23 mouse cellular contexts compared by ENCODE assay signal in genomic region chr16:18632816-18633215, GRCm38 (mm10). TPM values are rescaled to one million over a fixed set of nuclear protein-coding genes. Genes with fewer than 3 reads are reported as not detected.
A peak's percentile ranks its signal among the peaks of the same experiment; 100 is the strongest.
DNase-seq lines count a peak whose midpoint lies in the region; ATAC-seq lines count a peak whose summit lies in the region.
"Had no signal": no experiment of that assay in that cellular context is flagged by ENCODE, and none has a peak within 500 bp of the region (broad histone marks: within the 10 kb centered on the region; RNA-seq: fewer than 3 reads in every experiment).

No protein-coding gene starts in this region.

- H3K36me3 ChIP-seq in midbrain, embryonic 11.5 days (ENCODE audit: control insufficient read depth, insufficient read depth, low read length) = no peaks in the 10 kb centered on the region
- H3K36me3 ChIP-seq in midbrain, embryonic 13.5 days = no peaks in the 10 kb centered on the region
- no peaks in the 10 kb centered on the region for H3K36me3 ChIP-seq in embryonic facial prominence, embryonic 12.5 days
- no peaks in the 10 kb centered on the region for H3K36me3 ChIP-seq in limb, embryonic 15.5 days
- H3K36me3 ChIP-seq: embryonic facial prominence, embryonic 13.5 days; G1E; heart, embryonic 15.5 days; hindbrain, embryonic 15.5 days had no signal

- H3K27ac ChIP-seq in midbrain, embryonic 11.5 days (ENCODE audit: low read depth, low read length) = no peak overlapping the region
- no peak overlapping the region for H3K27ac ChIP-seq in midbrain, embryonic 13.5 days
- 0 out of 2 replicates have a peak overlapping the region, but pooled peaks have one; percentile 3 for H3K27ac ChIP-seq in embryonic facial prominence, embryonic 12.5 days
- H3K27ac ChIP-seq in limb, embryonic 15.5 days = peak overlapping the region; percentile 71
- H3K27ac ChIP-seq: embryonic facial prominence, embryonic 13.5 days; forebrain, embryonic 13.5 days; heart, adult 2 months; heart, embryonic 15.5 days; hindbrain, embryonic 15.5 days had no signal

- WGBS in midbrain, embryonic 11.5 days = 77% methylated on average over 2 of the region's 2 CpGs
- whole genome bisulfite sequencing in midbrain, embryonic 13.5 days = 66% methylated on average over 2 of the region's 2 CpGs
- WGBS in embryonic facial prominence, embryonic 12.5 days = 57% methylated on average over 2 of the region's 2 CpGs
- 44% methylated on average over 2 of the region's 2 CpGs for WGBS in limb, embryonic 15.5 days

- no peak for ATAC-seq in midbrain, embryonic 11.5 days (ENCODE audit: low FRiP score)
- ATAC-seq in midbrain, embryonic 13.5 days = no peak
- ATAC-seq in embryonic facial prominence, embryonic 12.5 days (ENCODE audit: insufficient number of reproducible peaks, insufficient read depth, low FRiP score, low TSS enrichment) = no peak
- no peak for ATAC-seq in limb, embryonic 15.5 days (ENCODE audit: insufficient number of reproducible peaks, low FRiP score, low TSS enrichment, low read depth)
- ATAC-seq: forebrain, embryonic 13.5 days; forebrain, postnatal 0 days; inflammation-experienced regulatory T-cells, adult 6 months had no signal

- H3K4me1 ChIP-seq in midbrain, embryonic 11.5 days (ENCODE audit: control insufficient read depth, insufficient read depth, low read length) = peaks cover 11% of the 10 kb centered on the region; the same call in 1 of the 2 replicates
- peaks cover 14% of the 10 kb centered on the region for H3K4me1 ChIP-seq in midbrain, embryonic 13.5 days (replicated peaks)
- H3K4me1 ChIP-seq in embryonic facial prominence, embryonic 12.5 days = peaks cover 13% of the 10 kb centered on the region
- peaks cover 31% of the 10 kb centered on the region for H3K4me1 ChIP-seq in limb, embryonic 15.5 days

- H3K9ac ChIP-seq in midbrain, embryonic 11.5 days (ENCODE audit: low read length) = no peak overlapping the region
- H3K9ac ChIP-seq in midbrain, embryonic 13.5 days (replicated peaks) = no peak overlapping the region
- no peak overlapping the region for H3K9ac ChIP-seq in embryonic facial prominence, embryonic 12.5 days
- no peak overlapping the region for H3K9ac ChIP-seq in limb, embryonic 15.5 days
- H3K9ac ChIP-seq: embryonic facial prominence, embryonic 13.5 days; forebrain, embryonic 13.5 days; forebrain, postnatal 0 days; heart, embryonic 15.5 days; hindbrain, embryonic 15.5 days had no signal

- H3K27me3 ChIP-seq in midbrain, embryonic 11.5 days (ENCODE audit: control insufficient read depth, insufficient read depth, low read length) = peaks cover 5% of the 10 kb centered on the region
- peaks cover 16% of the 10 kb centered on the region; the same call in 1 of the 2 replicates for H3K27me3 ChIP-seq in midbrain, embryonic 13.5 days
- peaks cover 6% of the 10 kb centered on the region; the same call in 1 of the 2 replicates for H3K27me3 ChIP-seq in embryonic facial prominence, embryonic 12.5 days
- H3K27me3 ChIP-seq in limb, embryonic 15.5 days = no peaks in the 10 kb centered on the region; the same call in 1 of the 2 replicates
- H3K27me3 ChIP-seq: hindbrain, embryonic 15.5 days had no signal

- no peaks in the 10 kb centered on the region for H3K9me3 ChIP-seq in midbrain, embryonic 11.5 days (ENCODE audit: control insufficient read depth, low read length)
- H3K9me3 ChIP-seq in midbrain, embryonic 13.5 days = no peaks in the 10 kb centered on the region
- no peaks in the 10 kb centered on the region for H3K9me3 ChIP-seq in embryonic facial prominence, embryonic 12.5 days
- no peaks in the 10 kb centered on the region for H3K9me3 ChIP-seq in limb, embryonic 15.5 days
- H3K9me3 ChIP-seq: embryonic facial prominence, embryonic 13.5 days; heart, embryonic 15.5 days; hindbrain, embryonic 15.5 days had no signal

- intact Hi-C loops in heart, postnatal 14 days (cut with DNase I) = no loop called here

- peak; percentile 83 for DNase-seq in heart, adult 11 months
- DNase-seq in heart, postnatal 14 days = no peak
- peak; percentile 77 for DNase-seq in midbrain, embryonic 11.5 days (ENCODE audit: low spot score, missing footprints)
- DNase-seq in T-cell, adult 2 months (ENCODE audit: low spot score) = no peak
- DNase-seq in spleen, postnatal 10 days (ENCODE audit: low spot score in 2 of 2) = no peak
- DNase-seq: adrenal gland, postnatal 10 days; cerebellum, adult 18-20 months; cerebellum, postnatal 14 days; embryo, embryonic 11 days had no signal

- H3K4me3 ChIP-seq in midbrain, embryonic 11.5 days (ENCODE audit: low read depth, low read length) = no peak overlapping the region
- H3K4me3 ChIP-seq in midbrain, embryonic 13.5 days (replicated peaks) = no peak overlapping the region
- H3K4me3 ChIP-seq in embryonic facial prominence, embryonic 12.5 days = no peak overlapping the region
- no peak overlapping the region for H3K4me3 ChIP-seq in limb, embryonic 15.5 days
- H3K4me3 ChIP-seq: embryonic facial prominence, embryonic 13.5 days; forebrain, embryonic 13.5 days; heart, adult 2 months; heart, embryonic 15.5 days; hindbrain, embryonic 15.5 days had no signal

- no peak overlapping the region for H3K4me2 ChIP-seq in midbrain, embryonic 11.5 days
- H3K4me2 ChIP-seq in midbrain, embryonic 13.5 days (replicated peaks) = no peak overlapping the region
- H3K4me2 ChIP-seq in embryonic facial prominence, embryonic 12.5 days (replicated peaks) = no peak overlapping the region
- no peak overlapping the region for H3K4me2 ChIP-seq in limb, embryonic 15.5 days
- H3K4me2 ChIP-seq: embryonic facial prominence, embryonic 13.5 days; forebrain, embryonic 13.5 days; heart, embryonic 11.5 days; heart, embryonic 15.5 days; hindbrain, embryonic 15.5 days had no signal

RNA-seq across cellular contexts. Expression of gene Sept5, which starts 3.1 kb away (rescaled TPM):
- total RNA-seq in heart, postnatal 14 days (2021) = 1 to 10 TPM; 6.7 to 7.6 TPM
- polyA plus RNA-seq in midbrain, embryonic 11.5 days (2014; fragmentation: Nextera tagmentation; extraction: Ambion mirVana) = 40.7 and 52.0 TPM in 2 replicates
- 149 and 151 TPM in 2 replicates for polyA plus RNA-seq in midbrain, embryonic 13.5 days (2015; fragmentation: Nextera tagmentation; extraction: Ambion mirVana)
- 45.5 and 47.2 TPM in 2 replicates for polyA plus RNA-seq in embryonic facial prominence, embryonic 12.5 days (2016; fragmentation: Nextera tagmentation; extraction: Ambion mirVana)
- 59.4 and 62.8 TPM in 2 replicates for polyA plus RNA-seq in limb, embryonic 15.5 days (2015; fragmentation: Nextera tagmentation; extraction: Ambion mirVana)
- polyA plus RNA-seq: G1E had no signal

RNA-seq across cellular contexts. Expression of gene Gm49601, which starts 6.6 kb away (rescaled TPM):
- total RNA-seq in heart, postnatal 14 days (2021) = 1 to 10 TPM; 2.8 to 4.0 TPM
- 1.7 and 3.3 TPM in 2 replicates for polyA plus RNA-seq in midbrain, embryonic 11.5 days (2014; fragmentation: Nextera tagmentation; extraction: Ambion mirVana)
- 16.5 and 18.3 TPM in 2 replicates for polyA plus RNA-seq in midbrain, embryonic 13.5 days (2015; fragmentation: Nextera tagmentation; extraction: Ambion mirVana)
- 8.1 and 10.4 TPM in 2 replicates for polyA plus RNA-seq in embryonic facial prominence, embryonic 12.5 days (2016; fragmentation: Nextera tagmentation; extraction: Ambion mirVana)
- polyA plus RNA-seq in limb, embryonic 15.5 days (2015; fragmentation: Nextera tagmentation; extraction: Ambion mirVana) = 5.5 and 6.9 TPM in 2 replicates
- total RNA-seq: common myeloid progenitor, adult 5-6 weeks had no signal
- polyA plus RNA-seq: G1E; inflammation-experienced regulatory T-cells, adult 6 months had no signal

RNA-seq across cellular contexts. Expression of gene Gp1bb, which starts 10.6 kb away (rescaled TPM):
- under 1 TPM in 1 of 2 experiments, not detected in 1; 0.29 TPM for total RNA-seq in heart, postnatal 14 days (2021)
- 6.4 and 6.5 TPM in 2 replicates for polyA plus RNA-seq in midbrain, embryonic 11.5 days (2014; fragmentation: Nextera tagmentation; extraction: Ambion mirVana)
- polyA plus RNA-seq in midbrain, embryonic 13.5 days (2015; fragmentation: Nextera tagmentation; extraction: Ambion mirVana) = 8.2 and 10.5 TPM in 2 replicates
- 4.3 and 4.7 TPM in 2 replicates for polyA plus RNA-seq in embryonic facial prominence, embryonic 12.5 days (2016; fragmentation: Nextera tagmentation; extraction: Ambion mirVana)
- 3.0 and 3.4 TPM in 2 replicates for polyA plus RNA-seq in limb, embryonic 15.5 days (2015; fragmentation: Nextera tagmentation; extraction: Ambion mirVana)
- total RNA-seq: gastrocnemius, adult 18-20 months had no signal
- polyA plus RNA-seq: inflammation-experienced regulatory T-cells, adult 6 months had no signal

RNA-seq across cellular contexts. Expression of gene Tbx1, which starts 42.3 kb away (rescaled TPM):
- under 1 TPM; 0.48 to 0.76 TPM for total RNA-seq in heart, postnatal 14 days (2021)
- 0.63 and 0.87 TPM in 2 replicates for polyA plus RNA-seq in midbrain, embryonic 11.5 days (2014; fragmentation: Nextera tagmentation; extraction: Ambion mirVana)
- polyA plus RNA-seq in midbrain, embryonic 13.5 days (2015; fragmentation: Nextera tagmentation; extraction: Ambion mirVana) = 0.34 and 0.71 TPM in 2 replicates
- polyA plus RNA-seq in embryonic facial prominence, embryonic 12.5 days (2016; fragmentation: Nextera tagmentation; extraction: Ambion mirVana) = 19.6 and 21.9 TPM in 2 replicates
- 6.0 and 6.4 TPM in 2 replicates for polyA plus RNA-seq in limb, embryonic 15.5 days (2015; fragmentation: Nextera tagmentation; extraction: Ambion mirVana)
- total RNA-seq: common myeloid progenitor, adult 5-6 weeks had no signal
- polyA plus RNA-seq: G1E; inflammation-experienced regulatory T-cells, adult 6 months had no signal

Comparison
In these comparisons a context has a peak if more than half of its experiments do, and no peak if none do; other contexts are left out.
1. DNase-seq: peak in heart, adult 11 months (single experiment) and midbrain, embryonic 11.5 days (single experiment); none in heart, postnatal 14 days (0 of 2), T-cell, adult 2 months (single experiment) and spleen, postnatal 10 days (0 of 2).
2. H3K27ac ChIP-seq: peak in embryonic facial prominence, embryonic 12.5 days (single experiment) and limb, embryonic 15.5 days (single experiment); none in midbrain, embryonic 11.5 days (single experiment) and midbrain, embryonic 13.5 days (single experiment).